Mouse (Mus musculus): ENCODE data around the gene Pkig.

DNA sequence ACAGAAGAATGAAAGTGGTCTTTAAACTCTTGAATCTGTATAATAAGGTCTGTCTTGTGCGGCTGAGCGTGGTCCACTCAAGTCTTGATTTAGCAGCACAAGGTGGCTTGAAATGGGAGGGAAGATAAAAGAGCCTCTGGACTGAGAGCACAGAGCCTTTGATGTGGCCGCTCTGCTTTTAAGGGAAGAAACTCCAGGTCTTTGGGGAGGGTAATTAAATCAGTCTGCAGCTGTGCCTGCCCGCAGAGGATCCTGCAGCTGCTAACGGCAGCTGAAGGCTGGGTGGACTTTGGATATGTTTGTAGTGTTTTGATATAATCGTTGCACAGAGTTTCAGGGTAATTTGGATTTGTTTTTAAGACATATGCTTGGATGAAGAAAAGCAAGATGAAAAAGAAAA, 58.7 kb downstream of the Pkig start:
- no peak for TF ChIP-seq CTCF (IDR thresholded peaks at IDR 0.05; ENCODE audit: borderline replicate concordance, control insufficient read depth, extremely low read depth, insufficient read depth, low read length, poor library complexity)
- TF ChIP-seq POLR2A (IDR thresholded peaks at IDR 0.05; ENCODE audit: control insufficient read depth, extremely low read depth, insufficient read depth, low read length, poor library complexity): no peak

Data from thymus, adult 2 months (tissue).